Mouse (Mus musculus) mammary gland, adult 2 months (tissue): ENCODE results near the gene Zfp97. TPM values are rescaled to one million over a fixed set of nuclear protein-coding genes. Genes with fewer than 3 reads are reported as not detected.

ENCODE experiments used
- polyA plus RNA-seq: library from polyadenylated mRNA; depleted of rRNA; stranded (reverse); fragments of >200 nt; gene quantifications from 2 replicates; pipeline ENCODE4 v1.2.3, GENCODE M21; 2012; ENCODE audit warnings: low replicate concordance; rRNA removed

The Zfp97 gene
- 0.25 and 0.70 TPM in 2 replicates for polyA plus RNA-seq

GRCm38 (mm10) chr17:17120830-17121502, at the start of gene Zfp97:
TSS of gene Zfp97 (plus strand) at chr17:17121415.

Other genes with a start within 250 kb of the Zfp97 start
- gene Zfp960, start 57.3 kb upstream of the Zfp97 start, polyA plus RNA-seq: 0.10 and 0.62 TPM in 2 replicates